Mouse (Mus musculus): ENCODE measurements around the gene Arhgef5. TPM values are rescaled to one million over a fixed set of nuclear protein-coding genes. Genes with fewer than 3 reads are reported as not detected.

Arhgef5 gene
- polyA plus RNA-seq, 1 experiment: 14.5 TPM

GRCm38 (mm10) chr6:43254193-43254926 lies 11.0 kb upstream of the Arhgef5 start:
- Histone ChIP-seq H3K4me3 (no peak overlapping the region), H3K4me2 (ENCODE audit: low read depth) (no peak overlapping the region), H3K27me3 (ENCODE audit: control insufficient read depth, insufficient read depth, insufficient read length) (no peaks in the 10 kb centered on the region), H3K36me3 (ENCODE audit: control insufficient read depth, insufficient read depth) (no peaks in the 10 kb centered on the region), H3ac (ENCODE audit: control insufficient read depth, insufficient read length) (no peak overlapping the region), H3K79me2 (ENCODE audit: control insufficient read depth, insufficient read depth) (no peaks in the 10 kb centered on the region)
- TF ChIP-seq POLR2AphosphoS2 (IDR thresholded peaks at IDR 0.05; ENCODE audit: insufficient read length, low read depth): no peak
- TF ChIP-seq MYOD1 (IDR thresholded peaks at IDR 0.05; ENCODE audit: control insufficient read depth in 1 of 3, insufficient read length in 2 of 3, low read depth in 2 of 3): no peak

- no peak overlapping the region for H3ac ChIP-seq (ENCODE audit: control insufficient read depth, insufficient read length)
Observed at GRCm38 (mm10) chr6:43260756-43261155, 4.6 kb upstream of the Arhgef5 start.

GRCm38 (mm10) chr6:43266356-43266755 lies 974 bp downstream of the Arhgef5 start:
- no peak overlapping the region for H3ac ChIP-seq (ENCODE audit: control insufficient read depth, insufficient read length)
- peak overlapping the region; percentile 65 for H3K4me3 ChIP-seq
- H3K27me3 ChIP-seq (ENCODE audit: control insufficient read depth, insufficient read depth, insufficient read length): no peaks in the 10 kb centered on the region
- TF ChIP-seq TCF3 (IDR thresholded peaks at IDR 0.05; ENCODE audit: insufficient read length, low read depth) (no peak), POLR2AphosphoS2 (IDR thresholded peaks at IDR 0.05; ENCODE audit: insufficient read length, low read depth) (no peak), SRF (IDR thresholded peaks at IDR 0.05; ENCODE audit: control insufficient read depth, insufficient read length, low read depth) (no peak), MAX (IDR thresholded peaks at IDR 0.05; ENCODE audit: low read depth) (no peak), POLR2A (IDR thresholded peaks at IDR 0.05; ENCODE audit: insufficient read length, low read depth) (no peak), REST (IDR thresholded peaks at IDR 0.05; ENCODE audit: insufficient read depth, insufficient read length) (no peak), E2F4 (IDR thresholded peaks at IDR 0.05; ENCODE audit: insufficient read depth) (no peak), TCF12 (IDR thresholded peaks at IDR 0.05; ENCODE audit: insufficient read depth, poor library complexity, severe bottlenecking) (no peak), MYOD1 (IDR thresholded peaks at IDR 0.05; ENCODE audit: control insufficient read depth in 1 of 3, insufficient read length in 2 of 3, low read depth in 2 of 3) (no peak), CEBPB (IDR thresholded peaks at IDR 0.05; ENCODE audit: insufficient read depth, poor library complexity, severe bottlenecking) (no peak), MYOG (IDR thresholded peaks at IDR 0.05; ENCODE audit: control insufficient read depth in 1 of 3, insufficient read depth in 1 of 3, insufficient read length in 2 of 3, low read depth in 2 of 3) (no peak), USF1 (IDR thresholded peaks at IDR 0.05; ENCODE audit: low read depth) (no peak)
- no peaks in the 10 kb centered on the region for H3K36me3 ChIP-seq (ENCODE audit: control insufficient read depth, insufficient read depth)
- H3K4me2 ChIP-seq (ENCODE audit: low read depth): peak overlapping the region; percentile 87
- H3K79me2 ChIP-seq (ENCODE audit: control insufficient read depth, insufficient read depth): no peaks in the 10 kb centered on the region

More at GRCm38 (mm10) chr6:43260756-43261155, 4.6 kb upstream of the Arhgef5 start:
- H3K79me2 ChIP-seq (ENCODE audit: control insufficient read depth, insufficient read depth): no peaks in the 10 kb centered on the region
- no peaks in the 10 kb centered on the region for H3K36me3 ChIP-seq (ENCODE audit: control insufficient read depth, insufficient read depth)
- TF ChIP-seq POLR2A (IDR thresholded peaks at IDR 0.05; ENCODE audit: insufficient read length, low read depth): no peak
- no peak for TF ChIP-seq MAX (IDR thresholded peaks at IDR 0.05; ENCODE audit: low read depth)
- no peak for TF ChIP-seq CEBPB (IDR thresholded peaks at IDR 0.05; ENCODE audit: insufficient read depth, poor library complexity, severe bottlenecking)
- TF ChIP-seq SRF (IDR thresholded peaks at IDR 0.05; ENCODE audit: control insufficient read depth, insufficient read length, low read depth): no peak
- TF ChIP-seq MYOG (IDR thresholded peaks at IDR 0.05; ENCODE audit: control insufficient read depth in 1 of 3, insufficient read depth in 1 of 3, insufficient read length in 2 of 3, low read depth in 2 of 3): no peak
- no peak for TF ChIP-seq REST (IDR thresholded peaks at IDR 0.05; ENCODE audit: insufficient read depth, insufficient read length)
- TF ChIP-seq POLR2AphosphoS2 (IDR thresholded peaks at IDR 0.05; ENCODE audit: insufficient read length, low read depth): no peak
- no peak for TF ChIP-seq MYOD1 (IDR thresholded peaks at IDR 0.05; ENCODE audit: control insufficient read depth in 1 of 3, insufficient read length in 2 of 3, low read depth in 2 of 3)
- TF ChIP-seq TCF3 (IDR thresholded peaks at IDR 0.05; ENCODE audit: insufficient read length, low read depth): no peak
- TF ChIP-seq E2F4 (IDR thresholded peaks at IDR 0.05; ENCODE audit: insufficient read depth): no peak
- TF ChIP-seq USF1 (IDR thresholded peaks at IDR 0.05; ENCODE audit: low read depth): no peak
- TF ChIP-seq TCF12 (IDR thresholded peaks at IDR 0.05; ENCODE audit: insufficient read depth, poor library complexity, severe bottlenecking): no peak
- H3K27me3 ChIP-seq (ENCODE audit: control insufficient read depth, insufficient read depth, insufficient read length): no peaks in the 10 kb centered on the region
- H3K4me2 ChIP-seq (ENCODE audit: low read depth): peak overlapping the region; percentile 31
- H3K4me3 ChIP-seq: no peak overlapping the region

GRCm38 (mm10) chr6:43272597-43272996 lies 7.2 kb downstream of the Arhgef5 start:
- no peak overlapping the region for H3ac ChIP-seq (ENCODE audit: control insufficient read depth, insufficient read length)
- H3K4me2 ChIP-seq (ENCODE audit: low read depth): no peak overlapping the region
- no peaks in the 10 kb centered on the region for H3K79me2 ChIP-seq (ENCODE audit: control insufficient read depth, insufficient read depth)
- H3K4me3 ChIP-seq: no peak overlapping the region
- no peak for TF ChIP-seq TCF12 (IDR thresholded peaks at IDR 0.05; ENCODE audit: insufficient read depth, poor library complexity, severe bottlenecking)
- TF ChIP-seq SRF (IDR thresholded peaks at IDR 0.05; ENCODE audit: control insufficient read depth, insufficient read length, low read depth): no peak
- no peak for TF ChIP-seq TCF3 (IDR thresholded peaks at IDR 0.05; ENCODE audit: insufficient read length, low read depth)
- TF ChIP-seq USF1 (IDR thresholded peaks at IDR 0.05; ENCODE audit: low read depth): no peak
- TF ChIP-seq MYOD1 (IDR thresholded peaks at IDR 0.05; ENCODE audit: control insufficient read depth in 1 of 3, insufficient read length in 2 of 3, low read depth in 2 of 3): no peak
- TF ChIP-seq CEBPB (IDR thresholded peaks at IDR 0.05; ENCODE audit: insufficient read depth, poor library complexity, severe bottlenecking): no peak
- TF ChIP-seq POLR2A (IDR thresholded peaks at IDR 0.05; ENCODE audit: insufficient read length, low read depth): no peak
- no peak for TF ChIP-seq MAX (IDR thresholded peaks at IDR 0.05; ENCODE audit: low read depth)
- TF ChIP-seq E2F4 (IDR thresholded peaks at IDR 0.05; ENCODE audit: insufficient read depth): no peak
- no peak for TF ChIP-seq MYOG (IDR thresholded peaks at IDR 0.05; ENCODE audit: control insufficient read depth in 1 of 3, insufficient read depth in 1 of 3, insufficient read length in 2 of 3, low read depth in 2 of 3)
- no peaks in the 10 kb centered on the region for H3K27me3 ChIP-seq (ENCODE audit: control insufficient read depth, insufficient read depth, insufficient read length)
- peaks cover 23% of the 10 kb centered on the region for H3K36me3 ChIP-seq (ENCODE audit: control insufficient read depth, insufficient read depth)
